Mouse (Mus musculus) left cerebral cortex, postnatal 36 days (tissue): ENCODE measurements around the gene Hcfc2. TPM values are rescaled to one million over a fixed set of nuclear protein-coding genes. Genes with fewer than 3 reads are reported as not detected.

Experiments
- total RNA-seq, 2 experiments: library from RNA; stranded (reverse); gene quantifications; 2 replicates each; pipeline ENCODE4 v1.2.3; 2021

Gene Hcfc2
- total RNA-seq, 2 experiments from 2014 or later: 36.7 to 41.2 TPM

Other genes with a start within 250 kb of the Hcfc2 start
- gene Gm1553, start 203.5 kb upstream of the Hcfc2 start, total RNA-seq: not detected
- 10 to 100 TPM; 18.8 to 19.3 TPM for gene 1190007I07Rik, start 72.9 kb upstream of the Hcfc2 start, total RNA-seq
- gene Tdg, start 66.3 kb upstream of the Hcfc2 start, total RNA-seq: 10 to 100 TPM; 44.4 to 52.1 TPM
- 10 to 100 TPM; 18.2 to 20.7 TPM for gene Glt8d2, start 5.5 kb upstream of the Hcfc2 start, total RNA-seq
- 10 to 100 TPM; 57.0 to 61.9 TPM for gene Nfyb, start 68.0 kb downstream of the Hcfc2 start, total RNA-seq
- gene Txnrd1, start 137.8 kb downstream of the Hcfc2 start, total RNA-seq: 10 to 100 TPM; 43.0 to 50.9 TPM
- 1 to 10 TPM; 1.5 to 3.0 TPM for gene Eid3, start 170.5 kb downstream of the Hcfc2 start, total RNA-seq